Mouse (Mus musculus) forebrain, embryonic 11.5 days (tissue): ENCODE measurements around the gene Usp42. TPM values are rescaled to one million over a fixed set of nuclear protein-coding genes. Genes with fewer than 3 reads are reported as not detected.

Experiments used
- ATAC-seq: fragments of 200-750 bp; cut with Nextera tagmentation; replicated peaks from 2 replicates; pipeline ENCODE4 v1.8.0; 2017; ENCODE audit warnings: moderate TSS enrichment; ENCODE audit not compliant: low FRiP score
- DNase-seq: peaks from one replicate; pipeline ENCODE4 v3.0.0-alpha.2; 2017; ENCODE audit warnings: low spot score
- H3K27ac ChIP-seq: fragments of 300-500 bp; sonication (generic); 2 replicates; pipeline ENCODE4 v1.5.1; 2014; ENCODE audit warnings: low read depth, low read length
- H3K27me3 ChIP-seq: fragments of 300-500 bp; sonication (generic); 2 replicates; pipeline ENCODE4 v1.6.1; 2014; ENCODE audit warnings: mild to moderate bottlenecking, low read length, mixed read lengths; ENCODE audit not compliant: control insufficient read depth, insufficient read depth
- H3K36me3 ChIP-seq: fragments of 300-500 bp; sonication (generic); 2 replicates; pipeline ENCODE4 v1.6.1; 2014; ENCODE audit warnings: mild to moderate bottlenecking, low read length, moderate library complexity, mixed read lengths; ENCODE audit not compliant: control insufficient read depth, insufficient read depth
- H3K4me1 ChIP-seq: fragments of 300-500 bp; sonication (generic); replicated peaks from 2 replicates; pipeline ENCODE4 v1.6.1; 2014; ENCODE audit warnings: low read length, mixed read lengths; ENCODE audit not compliant: control insufficient read depth, insufficient read depth
- H3K4me2 ChIP-seq: fragments of 300-500 bp; sonication (generic); 2 replicates; pipeline ENCODE4 v1.6.1; 2014; ENCODE audit warnings: low read depth, mild to moderate bottlenecking, low read length, moderate library complexity, mixed read lengths; ENCODE audit not compliant: severe bottlenecking
- H3K4me3 ChIP-seq: fragments of 300-500 bp; sonication (generic); 2 replicates; pipeline ENCODE4 v1.5.1; 2014; ENCODE audit warnings: low read depth, low read length
- H3K9ac ChIP-seq: fragments of 300-500 bp; sonication (generic); 2 replicates; pipeline ENCODE4 v1.6.1; 2014; ENCODE audit warnings: low read length
- H3K9me3 ChIP-seq: fragments of 300-500 bp; sonication (generic); 2 replicates; pipeline ENCODE4 v1.6.1; 2016; ENCODE audit warnings: low read length, mixed read lengths; ENCODE audit not compliant: control insufficient read depth
- WGBS: fragments of 180-500 bp; shearing (Covaris S2); extraction: QIAGEN DNeasy Blood & Tissue Kit; methylation state at CpG from one replicate; pipeline ENCODE4 v1.1.7; 2014; 5-methylcytosine and 5-hydroxymethylcytosine counted together
- polyA plus RNA-seq: library from polyadenylated mRNA; unstranded; fragments of >200 nt; fragmentation: Nextera tagmentation; extraction: Ambion mirVana; gene quantifications from 2 replicates; pipeline ENCODE4 v1.2.1, GENCODE M21; 2014

Gene Usp42
- polyA plus RNA-seq, 1 experiment from 2014 or later: 35.5 TPM

DNA sequence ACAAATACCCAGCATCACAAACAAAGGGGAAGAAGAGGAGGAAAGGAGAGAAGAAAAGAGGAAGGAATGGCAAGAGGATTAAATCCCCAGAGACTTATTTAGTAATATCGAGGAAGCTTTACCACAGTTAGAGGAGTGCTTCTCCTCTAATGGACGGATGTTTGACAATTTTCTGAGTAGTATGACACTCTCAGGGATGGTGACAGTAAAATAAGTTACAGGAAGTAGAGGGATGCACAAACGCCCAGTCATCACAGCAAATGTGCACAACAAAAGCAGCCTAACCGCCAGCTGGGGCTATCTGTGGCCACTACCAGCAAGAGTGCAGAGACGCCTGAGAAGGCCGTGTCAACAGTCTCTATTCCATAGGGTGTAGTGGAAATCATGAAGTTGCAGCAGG, 52.4 kb downstream of the Usp42 start:
- H3K36me3 ChIP-seq: no peaks in the 10 kb centered on the region
- no peak for DNase-seq
- H3K9ac ChIP-seq: no peak overlapping the region
- H3K27ac ChIP-seq: no peak overlapping the region
- WGBS: 63% methylated on average over 6 of the region's 6 CpGs
- no peak overlapping the region for H3K4me2 ChIP-seq
- H3K27me3 ChIP-seq: no peaks in the 10 kb centered on the region
- no peak overlapping the region for H3K4me3 ChIP-seq
- no peaks in the 10 kb centered on the region for H3K4me1 ChIP-seq
- no peak for ATAC-seq
- H3K9me3 ChIP-seq: no peaks in the 10 kb centered on the region

DNA sequence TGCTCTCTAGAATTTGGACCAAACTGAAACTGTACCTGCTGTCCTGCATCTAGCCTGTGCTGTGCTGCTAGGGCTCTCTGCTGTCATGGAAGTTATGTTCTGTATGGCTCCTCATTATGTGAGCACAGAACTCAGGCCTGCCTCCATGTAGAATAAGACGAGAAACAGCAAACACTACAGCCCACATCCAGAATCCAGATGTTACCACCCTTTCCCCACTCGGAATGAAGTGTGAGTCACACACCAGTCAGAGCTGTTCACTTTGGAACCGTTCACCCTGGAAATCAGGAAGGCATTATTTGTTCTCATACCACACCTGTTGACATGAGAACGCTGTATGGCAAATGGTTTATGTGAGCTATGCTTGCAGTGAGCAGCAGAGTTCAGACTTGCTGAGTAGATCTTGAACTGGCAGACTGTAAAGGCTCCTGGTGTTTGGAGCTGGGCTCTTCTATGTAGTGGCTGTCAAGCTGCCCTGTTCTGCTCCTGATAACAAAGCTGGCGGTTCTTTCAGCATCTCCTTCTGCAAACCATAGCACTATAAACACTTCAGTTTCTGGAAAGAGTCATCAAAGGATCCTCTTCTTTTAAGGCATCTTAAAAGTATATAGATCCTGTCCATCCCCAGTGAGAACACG, 53.3 kb downstream of the Usp42 start:
- no peak overlapping the region for H3K4me3 ChIP-seq
- H3K9me3 ChIP-seq: no peaks in the 10 kb centered on the region
- no peak overlapping the region for H3K27ac ChIP-seq
- H3K4me2 ChIP-seq: no peak overlapping the region
- ATAC-seq: no peak
- H3K9ac ChIP-seq: no peak overlapping the region
- WGBS: 86% methylated on average over 6 of the region's 6 CpGs
- no peaks in the 10 kb centered on the region for H3K36me3 ChIP-seq
- no peak for DNase-seq
- no peaks in the 10 kb centered on the region for H3K27me3 ChIP-seq
- H3K4me1 ChIP-seq: no peaks in the 10 kb centered on the region

DNA sequence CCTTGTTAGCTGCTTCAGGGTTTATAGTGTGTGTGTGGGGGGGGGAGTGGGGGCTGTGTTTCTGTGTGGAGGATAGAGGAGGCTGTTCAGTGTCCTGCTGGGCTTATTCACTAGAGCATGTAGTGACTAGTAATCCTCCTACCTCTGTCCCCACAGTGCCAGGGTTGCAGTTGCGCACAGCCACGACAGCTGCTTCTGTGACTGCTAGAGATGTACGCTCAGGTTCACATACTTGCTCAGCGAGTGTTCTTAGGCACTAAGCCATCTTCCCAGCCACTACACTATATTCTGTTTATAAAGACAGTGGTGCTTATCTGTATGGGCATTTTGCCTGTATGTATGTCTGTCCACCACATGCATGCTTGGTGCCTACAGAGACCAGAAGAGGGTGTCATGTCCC, 54.7 kb downstream of the Usp42 start:
- no peak overlapping the region for H3K4me2 ChIP-seq
- WGBS: 70% methylated on average over 4 of the region's 4 CpGs
- ATAC-seq: no peak
- H3K4me1 ChIP-seq: no peaks in the 10 kb centered on the region
- no peak overlapping the region for H3K27ac ChIP-seq
- DNase-seq: no peak
- no peaks in the 10 kb centered on the region for H3K27me3 ChIP-seq
- no peaks in the 10 kb centered on the region for H3K36me3 ChIP-seq
- no peak overlapping the region for H3K9ac ChIP-seq
- H3K9me3 ChIP-seq: no peaks in the 10 kb centered on the region
- H3K4me3 ChIP-seq: no peak overlapping the region

DNA sequence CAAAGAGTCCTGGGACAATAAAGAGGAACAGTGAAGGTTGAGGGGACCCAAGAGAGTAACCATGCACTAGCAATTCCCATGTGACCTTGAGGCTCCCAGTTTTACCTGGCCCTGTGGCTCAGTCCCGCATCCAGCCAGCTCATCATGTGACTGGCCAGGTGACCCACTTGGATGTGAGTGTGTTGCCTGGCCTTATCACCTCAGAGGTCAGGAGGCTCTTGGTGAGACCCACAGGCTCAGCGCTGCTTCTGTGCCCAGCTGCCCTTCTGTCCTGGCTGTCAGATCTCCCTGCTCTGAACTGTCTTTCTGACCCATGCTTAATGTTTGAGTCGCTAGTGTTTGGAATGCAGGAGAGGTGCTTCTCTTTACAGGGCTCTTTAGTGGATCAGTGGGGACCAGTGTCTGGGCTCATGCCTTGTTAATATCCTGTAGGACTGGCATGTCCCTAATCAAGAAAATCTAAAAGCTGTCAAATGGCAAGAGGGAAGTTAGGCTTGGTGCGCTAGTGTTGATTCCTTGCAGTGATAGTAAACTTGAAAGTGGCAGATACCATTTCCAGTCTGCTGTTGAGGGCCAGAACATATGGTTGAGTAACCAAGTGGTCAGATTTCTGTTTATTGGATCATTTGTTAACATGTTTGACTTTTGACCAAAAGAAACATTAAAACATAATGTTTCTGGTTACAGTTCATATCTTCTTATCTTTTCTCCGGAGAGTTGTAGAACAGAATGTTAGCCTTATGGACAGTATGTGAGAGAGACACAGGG, 55.7 kb downstream of the Usp42 start:
- no peak for ATAC-seq
- H3K9ac ChIP-seq: no peak overlapping the region
- H3K27ac ChIP-seq: no peak overlapping the region
- 89% methylated on average over 5 of the region's 5 CpGs for WGBS
- H3K4me1 ChIP-seq: no peaks in the 10 kb centered on the region
- H3K27me3 ChIP-seq: no peaks in the 10 kb centered on the region
- DNase-seq: no peak
- H3K9me3 ChIP-seq: no peaks in the 10 kb centered on the region
- H3K4me2 ChIP-seq: no peak overlapping the region
- no peaks in the 10 kb centered on the region for H3K36me3 ChIP-seq
- H3K4me3 ChIP-seq: no peak overlapping the region

DNA sequence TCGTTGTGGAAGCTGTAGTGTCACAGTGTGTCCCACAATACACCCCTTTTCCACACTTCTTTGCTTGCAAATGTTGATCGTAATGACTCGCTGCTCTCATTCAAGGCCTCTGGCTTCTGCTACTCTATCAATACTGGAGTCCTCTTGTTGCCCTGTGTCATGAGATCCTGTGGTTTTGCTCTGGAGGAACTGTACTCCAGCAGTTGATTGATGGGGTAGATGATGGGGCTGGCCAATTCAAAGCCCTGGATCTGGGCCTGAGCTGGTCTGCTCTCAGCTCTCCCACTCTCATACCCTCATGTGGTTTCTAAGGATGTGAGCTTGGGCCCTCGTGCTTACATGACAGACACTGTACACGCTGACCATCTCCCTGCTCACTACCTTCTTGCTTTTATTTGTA, 57.5 kb downstream of the Usp42 start:
- H3K4me3 ChIP-seq: no peak overlapping the region
- H3K36me3 ChIP-seq: no peaks in the 10 kb centered on the region
- 88% methylated on average over 5 of the region's 5 CpGs for WGBS
- DNase-seq: no peak
- H3K4me2 ChIP-seq: no peak overlapping the region
- H3K4me1 ChIP-seq: no peaks in the 10 kb centered on the region
- H3K27ac ChIP-seq: no peak overlapping the region
- H3K27me3 ChIP-seq: no peaks in the 10 kb centered on the region
- no peak overlapping the region for H3K9ac ChIP-seq
- no peaks in the 10 kb centered on the region for H3K9me3 ChIP-seq
- no peak for ATAC-seq

DNA sequence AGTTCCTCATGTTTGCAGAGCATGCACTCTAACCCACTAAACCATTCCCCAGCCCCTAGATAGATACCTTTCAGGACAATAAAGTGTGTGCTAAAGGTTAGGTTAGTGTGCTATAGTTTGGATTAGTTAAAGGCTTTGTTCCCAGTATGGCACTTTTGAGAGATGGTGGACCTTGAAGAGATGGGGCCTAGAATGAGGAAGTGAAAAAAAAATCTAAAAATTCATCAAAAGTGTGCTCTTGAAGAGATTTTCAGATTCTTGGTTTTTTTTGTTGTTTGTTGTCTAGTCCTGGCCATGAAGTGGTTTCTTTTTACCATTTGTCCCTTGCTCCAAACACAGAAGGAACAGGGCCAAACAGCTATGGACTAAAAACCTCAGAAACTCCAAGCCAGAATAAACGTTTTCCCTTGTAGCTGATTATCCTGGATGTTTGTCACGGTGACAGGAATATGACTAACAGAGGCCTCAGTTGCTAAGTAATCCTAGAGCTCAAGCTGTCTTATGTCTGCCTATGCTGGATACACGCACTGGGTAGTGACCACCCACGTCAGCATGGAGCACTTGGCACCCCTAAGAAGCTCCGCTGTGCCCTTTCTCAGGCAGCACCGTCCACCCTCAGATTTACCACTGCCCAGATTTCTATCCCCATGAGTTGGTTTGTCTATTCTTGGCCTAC, 61.2 kb downstream of the Usp42 start:
- WGBS: 91% methylated on average over 6 of the region's 6 CpGs
- Histone ChIP-seq H3K27ac (no peak overlapping the region), H3K4me1 (no peaks in the 10 kb centered on the region), H3K27me3 (no peaks in the 10 kb centered on the region), H3K4me2 (no peak overlapping the region), H3K9me3 (no peaks in the 10 kb centered on the region), H3K4me3 (no peak overlapping the region), H3K36me3 (no peaks in the 10 kb centered on the region), H3K9ac (no peak overlapping the region)
- no peak for ATAC-seq
- no peak for DNase-seq

DNA sequence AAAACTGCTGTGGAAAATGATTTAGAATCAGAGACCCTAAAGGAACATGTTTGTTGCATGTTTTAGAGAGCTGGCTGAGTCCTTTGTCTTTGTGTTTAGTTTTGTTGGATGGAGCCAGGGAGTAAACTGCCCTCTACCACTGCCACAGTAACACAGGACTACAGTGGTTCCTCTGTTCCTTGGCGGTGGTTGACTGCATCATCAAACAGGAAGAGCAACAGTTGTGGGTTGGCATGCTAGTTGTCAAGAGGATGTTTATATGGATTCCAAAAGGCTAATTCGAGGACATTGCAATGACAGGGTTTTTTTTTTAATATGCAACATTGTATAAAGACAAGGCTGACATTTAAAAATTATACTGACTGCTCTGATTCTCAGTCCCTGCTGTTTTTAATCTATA, 62.2 kb downstream of the Usp42 start:
- H3K9ac ChIP-seq: no peak overlapping the region
- ATAC-seq: no peak
- no peaks in the 10 kb centered on the region for H3K36me3 ChIP-seq
- DNase-seq: no peak
- 76% methylated on average over 2 of the region's 2 CpGs for WGBS
- no peak overlapping the region for H3K4me2 ChIP-seq
- no peaks in the 10 kb centered on the region for H3K27me3 ChIP-seq
- no peak overlapping the region for H3K27ac ChIP-seq
- H3K9me3 ChIP-seq: no peaks in the 10 kb centered on the region
- H3K4me1 ChIP-seq: no peaks in the 10 kb centered on the region
- no peak overlapping the region for H3K4me3 ChIP-seq

DNA sequence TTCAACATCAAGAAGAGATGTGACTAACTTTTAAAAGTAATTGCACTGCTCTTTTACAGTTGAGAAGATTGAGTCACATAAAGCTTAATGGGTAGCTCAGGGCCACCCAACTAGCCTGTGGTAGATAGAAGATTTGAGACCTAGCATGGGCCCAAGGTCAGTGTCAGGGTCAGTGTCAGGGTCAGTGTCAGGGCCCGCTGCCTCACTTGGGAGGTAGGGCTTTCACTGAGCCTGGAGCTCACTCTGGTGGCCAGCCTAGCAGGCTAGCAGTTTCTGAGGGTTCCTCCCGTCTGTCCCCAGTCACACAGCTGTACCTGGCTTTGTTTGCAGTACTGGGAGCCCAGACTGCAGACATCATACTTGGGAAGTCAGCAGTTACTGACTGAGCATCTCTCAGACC, 62.7 kb downstream of the Usp42 start:
- no peak for DNase-seq
- Histone ChIP-seq H3K9me3 (no peaks in the 10 kb centered on the region), H3K27me3 (no peaks in the 10 kb centered on the region), H3K4me2 (no peak overlapping the region), H3K4me3 (no peak overlapping the region), H3K36me3 (no peaks in the 10 kb centered on the region), H3K4me1 (no peaks in the 10 kb centered on the region), H3K27ac (no peak overlapping the region), H3K9ac (no peak overlapping the region)
- no peak for ATAC-seq
- 41% methylated on average over 2 of the region's 2 CpGs for WGBS
